Mouse (Mus musculus) forebrain, embryonic 14.5 days (tissue): ENCODE measurements at regions not wholly inside any gene's neighbourhood (a gene's known extent, or its start where the extent isn't known, plus 50 kb on each side); places are given as distances from the start of the nearest gene placed in this dataset.

Experiments used
- ATAC-seq: fragments of 200-750 bp; cut with Nextera tagmentation; 2 replicates; pipeline ENCODE4 v1.8.0; 2017; ENCODE audit warnings: mild to moderate bottlenecking, moderate library complexity
- DNase-seq: peaks from one replicate; pipeline ENCODE4 v3.0.0-alpha.2; 2015; ENCODE audit warnings: low spot score
- H3K27ac ChIP-seq: fragments of 300-500 bp; sonication (generic); 2 replicates; pipeline ENCODE4 v1.5.1; 2014; ENCODE audit warnings: low read depth, mild to moderate bottlenecking, control low read depth, low read length, moderate library complexity
- H3K27me3 ChIP-seq: fragments of 300-500 bp; sonication (generic); replicated peaks from 2 replicates; pipeline ENCODE4 v1.6.1; 2014; ENCODE audit warnings: low read length, control low read depth, mixed read lengths; ENCODE audit not compliant: control insufficient read depth, insufficient read depth
- H3K36me3 ChIP-seq: fragments of 300-500 bp; sonication (generic); 2 replicates; pipeline ENCODE4 v1.6.1; 2014; ENCODE audit warnings: low read length, control low read depth; ENCODE audit not compliant: control insufficient read depth, insufficient read depth
- H3K4me1 ChIP-seq: fragments of 300-500 bp; sonication (generic); 2 replicates; pipeline ENCODE4 v1.6.1; 2014; ENCODE audit warnings: antibody characterized with exemption, low read length, control low read depth; ENCODE audit not compliant: control insufficient read depth, insufficient read depth
- H3K4me2 ChIP-seq: fragments of 300-500 bp; sonication (generic); 2 replicates; pipeline ENCODE4 v1.6.1; 2014; ENCODE audit warnings: mild to moderate bottlenecking, control low read depth, low read length
- H3K4me3 ChIP-seq: fragments of 300-500 bp; sonication (generic); 2 replicates; pipeline ENCODE4 v1.5.1; 2014; ENCODE audit warnings: low read depth, low read length, control low read depth
- H3K9ac ChIP-seq: fragments of 300-500 bp; sonication (generic); 2 replicates; pipeline ENCODE4 v1.6.1; 2014; ENCODE audit warnings: mild to moderate bottlenecking, low read length, control low read depth, moderate library complexity
- H3K9me3 ChIP-seq: fragments of 300-500 bp; sonication (generic); replicated peaks from 2 replicates; pipeline ENCODE4 v1.6.1; 2016; ENCODE audit warnings: low read length, control low read depth, mixed read lengths; ENCODE audit not compliant: control insufficient read depth
- WGBS: fragments of 180-500 bp; shearing (Covaris S2); extraction: QIAGEN DNeasy Blood & Tissue Kit; methylation state at CpG from one replicate; pipeline ENCODE4 v1.1.7; 2014; 5-methylcytosine and 5-hydroxymethylcytosine counted together

DNA sequence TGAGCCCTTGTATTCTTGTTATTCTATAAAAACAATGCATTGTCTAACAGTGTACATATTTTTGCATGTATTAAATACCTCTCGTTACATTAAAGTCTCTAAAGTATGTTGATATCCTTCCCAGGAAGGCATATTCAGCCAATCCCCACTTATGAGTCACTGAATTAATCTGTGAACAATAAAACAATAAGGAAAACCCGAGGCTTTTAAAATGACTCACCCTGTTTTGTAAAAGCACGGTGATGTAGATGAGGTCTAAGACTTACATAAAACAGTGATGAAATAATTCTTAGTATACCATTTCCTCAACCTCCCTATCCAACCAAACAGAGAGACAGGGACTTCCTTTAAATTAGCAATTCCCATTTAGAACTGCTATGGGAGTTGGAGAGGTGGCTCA lies 95.8 kb downstream of the Asb7 start:
- WGBS: 61% methylated on average over 3 of the region's 3 CpGs

DNA sequence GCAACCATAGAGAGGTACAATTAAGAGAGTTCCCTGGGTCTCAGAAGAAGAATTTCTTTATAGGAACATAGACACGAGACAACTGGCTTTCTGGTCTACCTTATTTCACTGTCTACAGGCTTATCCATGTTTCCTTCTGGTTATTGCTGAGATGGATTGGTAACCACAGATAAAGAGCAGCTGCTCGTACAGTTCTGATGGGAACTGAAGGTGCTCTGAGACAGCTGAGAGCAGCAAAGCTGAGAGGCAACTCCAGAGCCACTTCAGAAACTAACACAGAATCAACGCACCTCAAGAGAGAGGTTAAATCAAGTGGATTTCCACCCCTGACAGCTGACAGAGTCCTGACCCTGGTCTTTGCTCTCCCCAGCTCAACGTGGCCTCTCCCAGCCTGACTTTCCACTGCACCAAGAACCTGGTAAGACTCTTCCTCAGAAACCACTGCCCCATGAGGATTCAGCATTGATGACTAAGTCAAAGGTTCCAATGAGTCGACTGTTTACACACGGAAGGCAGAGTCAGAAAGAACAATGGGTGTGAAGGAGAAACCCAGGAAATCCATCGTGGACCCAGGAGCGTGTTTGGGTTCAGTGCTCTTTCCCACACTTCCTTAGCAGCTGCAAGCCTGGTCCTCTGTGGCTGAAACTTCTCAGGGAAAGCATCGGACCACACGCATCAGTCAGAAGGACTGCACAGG lies 97.7 kb downstream of the Asb7 start:
- no peak overlapping the region for H3K27ac ChIP-seq
- H3K36me3 ChIP-seq: no peaks in the 10 kb centered on the region
- 91% methylated on average over 10 of the region's 10 CpGs for WGBS
- no peak overlapping the region for H3K4me2 ChIP-seq
- H3K27me3 ChIP-seq: no peaks in the 10 kb centered on the region
- H3K4me3 ChIP-seq: no peak overlapping the region
- no peaks in the 10 kb centered on the region for H3K4me1 ChIP-seq
- ATAC-seq (no peak), DNase-seq (no peak)
- H3K9me3 ChIP-seq: no peaks in the 10 kb centered on the region
- no peak overlapping the region for H3K9ac ChIP-seq

More for the DNA sequence above, 95.8 kb downstream of the Asb7 start:
- DNase-seq (no peak), ATAC-seq (no peak)
- Histone ChIP-seq H3K4me3 (no peak overlapping the region), H3K9me3 (no peaks in the 10 kb centered on the region), H3K36me3 (no peaks in the 10 kb centered on the region), H3K4me1 (no peaks in the 10 kb centered on the region), H3K27me3 (no peaks in the 10 kb centered on the region), H3K9ac (no peak overlapping the region), H3K27ac (no peak overlapping the region), H3K4me2 (no peak overlapping the region)

DNA sequence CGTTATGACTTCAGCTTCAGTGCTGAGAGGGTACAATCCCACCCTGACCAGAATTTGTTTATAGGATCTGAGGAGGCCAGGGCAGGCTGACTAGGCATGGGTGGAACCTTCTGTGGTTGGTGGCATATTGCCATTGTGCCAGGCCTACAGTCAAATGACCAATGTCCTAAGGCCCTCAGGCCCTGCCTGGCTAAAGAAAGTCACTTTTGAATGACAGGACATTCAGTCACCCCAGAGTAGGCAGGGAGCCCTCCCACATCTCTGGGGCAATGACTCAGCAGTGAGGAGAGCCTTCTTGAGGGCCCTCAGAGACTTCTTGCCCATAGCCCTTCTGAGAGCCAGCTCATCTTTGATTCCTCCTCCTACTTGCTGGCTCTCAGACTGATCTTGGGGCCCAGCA lies 102.9 kb downstream of the Asb7 start:
- no peak overlapping the region for H3K4me2 ChIP-seq
- no peaks in the 10 kb centered on the region for H3K27me3 ChIP-seq
- no peak overlapping the region for H3K9ac ChIP-seq
- no peaks in the 10 kb centered on the region for H3K4me1 ChIP-seq
- DNase-seq (no peak), ATAC-seq (no peak)
- no peak overlapping the region for H3K27ac ChIP-seq
- no peak overlapping the region for H3K4me3 ChIP-seq
- 83% methylated on average over 1 of the region's 1 CpGs for WGBS
- H3K36me3 ChIP-seq: no peaks in the 10 kb centered on the region
- no peaks in the 10 kb centered on the region for H3K9me3 ChIP-seq

DNA sequence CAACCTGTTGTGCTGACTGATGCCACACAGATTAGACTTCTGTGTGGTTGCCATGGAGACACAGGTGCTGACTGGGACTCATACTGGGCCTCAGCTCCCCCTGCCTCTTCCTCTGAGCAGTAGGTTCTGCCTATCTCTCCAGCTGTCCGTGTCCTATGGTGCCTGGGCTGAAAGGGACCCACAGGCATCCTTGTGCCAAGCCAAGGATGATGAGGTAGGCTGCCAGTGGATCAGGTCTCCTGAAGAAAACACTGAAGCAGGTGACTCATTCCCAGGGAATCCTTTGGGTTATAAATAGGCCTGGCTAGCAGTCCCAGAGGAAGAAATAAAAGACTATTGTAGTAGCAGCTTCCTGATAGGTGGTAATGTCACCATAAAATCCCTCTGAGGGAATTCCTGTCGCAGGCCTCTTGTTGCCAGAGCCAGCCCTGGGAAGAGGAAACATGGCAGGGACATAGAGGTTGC lies 108.7 kb downstream of the Asb7 start:
- Histone ChIP-seq H3K4me2 (no peak overlapping the region), H3K4me3 (no peak overlapping the region), H3K9ac (no peak overlapping the region), H3K4me1 (no peaks in the 10 kb centered on the region), H3K27ac (no peak overlapping the region), H3K27me3 (no peaks in the 10 kb centered on the region), H3K9me3 (no peaks in the 10 kb centered on the region), H3K36me3 (no peaks in the 10 kb centered on the region)
- ATAC-seq (no peak), DNase-seq (no peak)
- 49% methylated on average over 2 of the region's 2 CpGs for WGBS

DNA sequence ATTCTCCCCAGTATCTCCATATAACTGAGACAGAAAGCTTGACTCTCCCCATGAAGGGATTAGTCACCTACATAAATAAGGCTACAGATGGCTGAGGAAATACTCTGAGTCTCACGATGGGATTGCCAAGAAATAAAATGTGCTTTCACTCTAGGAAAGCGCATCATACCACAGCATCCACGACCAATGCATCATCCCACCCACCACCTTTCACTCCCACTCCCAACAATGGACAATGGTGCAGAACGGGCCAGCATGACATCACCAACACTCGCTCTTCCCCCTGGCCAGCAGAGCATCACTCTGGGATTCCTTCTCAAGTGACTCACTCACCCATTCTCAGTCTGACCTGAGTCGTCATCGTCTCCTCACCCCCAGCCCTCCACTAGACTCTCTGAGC lies 113.1 kb downstream of the Asb7 start:
- H3K4me2 ChIP-seq: no peak overlapping the region
- H3K9me3 ChIP-seq: no peaks in the 10 kb centered on the region
- WGBS: 89% methylated on average over 7 of the region's 7 CpGs
- H3K4me3 ChIP-seq: no peak overlapping the region
- H3K36me3 ChIP-seq: no peaks in the 10 kb centered on the region
- H3K27ac ChIP-seq: no peak overlapping the region
- no peaks in the 10 kb centered on the region for H3K27me3 ChIP-seq
- ATAC-seq (no peak), DNase-seq (no peak)
- H3K9ac ChIP-seq: no peak overlapping the region
- no peaks in the 10 kb centered on the region for H3K4me1 ChIP-seq

DNA sequence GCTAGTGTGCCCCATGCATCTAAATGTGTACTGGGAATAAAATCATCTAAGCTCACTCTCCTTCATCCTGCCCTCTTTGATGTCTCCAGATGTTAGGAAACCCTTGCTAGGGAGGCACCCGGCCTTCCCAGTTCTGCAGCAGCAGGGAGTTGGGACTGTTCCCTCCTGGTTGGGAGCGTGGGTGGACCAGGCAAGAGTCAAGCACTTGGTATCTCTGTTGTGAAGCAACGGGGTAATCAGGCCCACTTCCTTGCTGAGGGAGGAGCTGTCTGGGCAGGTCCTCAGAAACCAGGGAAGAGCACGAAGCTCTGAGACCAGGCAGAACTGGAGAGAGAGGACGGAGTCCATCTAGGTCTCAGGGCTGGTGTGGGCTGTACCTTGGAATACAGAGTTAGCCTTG lies 117.9 kb downstream of the Asb7 start:
- no peaks in the 10 kb centered on the region for H3K36me3 ChIP-seq
- no peaks in the 10 kb centered on the region for H3K4me1 ChIP-seq
- no peaks in the 10 kb centered on the region for H3K9me3 ChIP-seq
- 81% methylated on average over 5 of the region's 5 CpGs for WGBS
- no peak overlapping the region for H3K9ac ChIP-seq
- no peak overlapping the region for H3K4me3 ChIP-seq
- ATAC-seq (no peak), DNase-seq (no peak)
- no peaks in the 10 kb centered on the region for H3K27me3 ChIP-seq
- no peak overlapping the region for H3K4me2 ChIP-seq
- no peak overlapping the region for H3K27ac ChIP-seq

DNA sequence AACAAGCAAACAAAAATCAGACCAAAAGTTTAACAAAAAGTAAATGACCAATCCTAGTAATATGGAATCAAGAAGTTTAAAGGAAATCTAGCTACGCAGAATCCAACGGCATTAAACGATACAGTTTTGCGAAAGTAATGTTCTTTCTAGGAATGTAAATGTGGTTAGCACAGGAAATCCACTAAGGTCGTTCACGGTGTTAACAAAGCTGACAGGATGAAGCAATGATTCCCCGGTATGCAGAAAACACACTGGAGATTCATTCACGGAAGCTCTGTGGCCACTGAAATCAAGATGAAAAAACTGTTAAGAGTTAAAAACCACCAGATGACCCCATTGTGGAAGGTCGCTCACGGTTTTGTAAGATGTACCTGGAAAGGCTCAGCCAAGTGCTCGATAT lies 120.4 kb upstream of the Aldh1a3 start:
- Histone ChIP-seq H3K36me3 (no peaks in the 10 kb centered on the region), H3K9ac (no peak overlapping the region), H3K4me2 (no peak overlapping the region), H3K4me1 (no peaks in the 10 kb centered on the region), H3K4me3 (no peak overlapping the region), H3K27me3 (no peaks in the 10 kb centered on the region), H3K27ac (no peak overlapping the region), H3K9me3 (no peaks in the 10 kb centered on the region)
- 90% methylated on average over 11 of the region's 11 CpGs for WGBS
- DNase-seq (no peak), ATAC-seq (no peak)

DNA sequence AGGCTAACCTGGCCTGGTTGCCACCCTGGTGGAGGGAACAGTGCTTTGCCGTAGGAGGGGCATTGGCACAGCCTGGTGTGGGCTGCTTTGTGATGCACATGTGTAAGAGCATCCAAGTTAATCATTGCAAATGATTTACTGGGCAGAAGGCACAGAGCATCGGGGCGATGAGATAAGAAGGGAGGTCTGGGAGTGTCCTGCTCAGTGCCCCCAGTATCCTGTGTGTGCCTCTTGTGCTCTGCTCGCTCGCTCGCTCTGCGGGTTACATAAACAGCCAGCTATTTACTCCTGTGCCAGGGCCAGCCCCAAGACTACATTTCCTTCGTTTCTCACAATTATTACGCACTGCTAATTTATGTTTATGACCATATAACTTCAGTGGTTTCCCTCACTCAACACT lies 117.9 kb upstream of the Aldh1a3 start:
- no peak overlapping the region for H3K4me2 ChIP-seq
- DNase-seq (no peak), ATAC-seq (no peak)
- 89% methylated on average over 9 of the region's 9 CpGs for WGBS
- no peaks in the 10 kb centered on the region for H3K27me3 ChIP-seq
- no peaks in the 10 kb centered on the region for H3K36me3 ChIP-seq
- no peaks in the 10 kb centered on the region for H3K4me1 ChIP-seq
- H3K9ac ChIP-seq: no peak overlapping the region
- no peaks in the 10 kb centered on the region for H3K9me3 ChIP-seq
- H3K27ac ChIP-seq: no peak overlapping the region
- H3K4me3 ChIP-seq: no peak overlapping the region

DNA sequence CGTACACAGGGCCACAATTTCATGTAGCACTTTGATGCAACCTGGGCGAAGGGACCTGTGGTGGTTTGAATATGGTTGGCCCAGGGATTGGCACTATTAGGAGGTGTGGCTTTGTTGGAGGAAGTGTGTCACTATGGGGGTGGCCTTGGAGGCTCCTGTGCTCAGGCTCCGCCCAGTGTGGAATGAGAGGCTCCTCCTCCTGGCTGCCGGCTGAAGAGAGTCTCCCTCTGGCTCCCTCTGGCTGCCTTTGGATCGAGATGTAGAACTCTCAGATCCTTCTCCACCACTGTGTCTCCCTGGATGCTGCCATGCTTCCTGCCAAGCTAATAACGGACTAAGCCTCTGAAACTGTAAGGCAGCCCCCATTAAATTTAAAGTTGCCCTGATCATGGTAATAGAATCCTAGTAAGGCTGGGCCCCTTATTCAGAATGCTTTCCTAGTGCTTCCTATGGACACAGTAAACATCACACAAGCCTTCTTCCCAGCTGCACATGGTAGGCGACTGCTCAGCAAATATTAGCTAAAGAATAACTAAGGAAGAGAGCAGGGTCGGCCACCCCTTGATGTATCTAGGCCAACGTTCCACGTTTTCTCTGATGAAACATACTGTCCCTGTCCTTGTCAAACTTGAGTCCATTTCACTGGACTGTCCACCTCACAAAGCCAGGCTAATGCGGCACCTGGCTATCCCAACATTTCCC lies 117.2 kb upstream of the Aldh1a3 start:
- Histone ChIP-seq H3K9ac (no peak overlapping the region), H3K27me3 (no peaks in the 10 kb centered on the region), H3K4me1 (no peaks in the 10 kb centered on the region), H3K36me3 (no peaks in the 10 kb centered on the region), H3K4me2 (no peak overlapping the region), H3K27ac (no peak overlapping the region), H3K4me3 (no peak overlapping the region), H3K9me3 (no peaks in the 10 kb centered on the region)
- DNase-seq: no peak
- 88% methylated on average over 11 of the region's 11 CpGs for WGBS
- ATAC-seq: no peak
